Mouse (Mus musculus) liver, embryonic 11.5 days (tissue): ENCODE data around the gene Serpini2. TPM values are rescaled to one million over a fixed set of nuclear protein-coding genes. Genes with fewer than 3 reads are reported as not detected.
"Not testable (repeated sequence)": the region's sequence is repeated elsewhere in the genome, so short reads cannot be mapped to it uniquely, and the experiment has no call there.

Experiments
- ATAC-seq: fragments of 200-750 bp; cut with Nextera tagmentation; replicated peaks from 2 replicates; pipeline ENCODE4 v1.8.0; 2017; ENCODE audit warnings: moderate number of reproducible peaks, mild to moderate bottlenecking, moderate TSS enrichment, moderate library complexity; ENCODE audit not compliant: low FRiP score
- DNase-seq: peaks from one replicate; pipeline ENCODE4 v3.0.0-alpha.2; 2017; ENCODE audit warnings: low spot score
- H3K27ac ChIP-seq: fragments of 300-500 bp; sonication (generic); 2 replicates; pipeline ENCODE4 v1.5.1; 2014; ENCODE audit warnings: mild to moderate bottlenecking, low read depth, low read length, control low read depth
- H3K27me3 ChIP-seq: fragments of 300-500 bp; sonication (generic); replicated peaks from 2 replicates; pipeline ENCODE4 v1.6.1; 2014; ENCODE audit warnings: low read length, mixed read lengths; ENCODE audit not compliant: control insufficient read depth, insufficient read depth
- H3K36me3 ChIP-seq: fragments of 300-500 bp; sonication (generic); 2 replicates; pipeline ENCODE4 v1.6.1; 2014; ENCODE audit warnings: mild to moderate bottlenecking, low read length, moderate library complexity, mixed read lengths; ENCODE audit not compliant: control insufficient read depth, insufficient read depth
- H3K4me1 ChIP-seq: fragments of 300-500 bp; sonication (generic); replicated peaks from 2 replicates; pipeline ENCODE4 v1.6.1; 2014; ENCODE audit warnings: low read length, mixed read lengths; ENCODE audit not compliant: control insufficient read depth, insufficient read depth
- H3K4me2 ChIP-seq: fragments of 300-500 bp; sonication (generic); 2 replicates; pipeline ENCODE4 v1.6.1; 2014; ENCODE audit warnings: mild to moderate bottlenecking, control low read depth, moderate library complexity
- H3K4me3 ChIP-seq: fragments of 300-500 bp; sonication (generic); 2 replicates; pipeline ENCODE4 v1.5.1; 2014; ENCODE audit warnings: low read depth, low read length, control low read depth
- H3K9ac ChIP-seq: fragments of 300-500 bp; sonication (generic); 2 replicates; pipeline ENCODE4 v1.6.1; 2014; ENCODE audit warnings: low read depth, low read length, control low read depth
- H3K9me3 ChIP-seq: fragments of 300-500 bp; sonication (generic); 2 replicates; pipeline ENCODE4 v1.6.1; 2016; ENCODE audit warnings: low read length, inconsistent platforms, mixed read lengths; ENCODE audit not compliant: control insufficient read depth
- WGBS: fragments of 180-500 bp; shearing (Covaris S2); extraction: QIAGEN DNeasy Blood & Tissue Kit; methylation state at CpG from one replicate; pipeline ENCODE4 v1.1.7; 2014; 5-methylcytosine and 5-hydroxymethylcytosine counted together
- polyA plus RNA-seq: library from polyadenylated mRNA; unstranded; fragments of >200 nt; fragmentation: Nextera tagmentation; extraction: Ambion mirVana; gene quantifications from 2 replicates; pipeline ENCODE4 v1.2.1, GENCODE M21; 2014

The Serpini2 gene
- not detected in 2 replicates for polyA plus RNA-seq

- Histone ChIP-seq H3K4me1 (no peaks in the 10 kb centered on the region), H3K9me3 (no peaks in the 10 kb centered on the region), H3K27ac (no peak within 1 kb of the TSS), H3K4me3 (no peak within 1 kb of the TSS), H3K36me3 (no peaks in the 10 kb centered on the region), H3K27me3 (no peaks in the 10 kb centered on the region), H3K9ac (no peak within 1 kb of the TSS), H3K4me2 (no peak within 1 kb of the TSS)
- ATAC-seq (no peak), DNase-seq (no peak)
- WGBS: 76% methylated on average over 2 of the region's 2 CpGs
Measured at GRCm38 (mm10) chr3:75269978-75270377, at the start of gene Serpini2. Gene Serpini2 (minus strand): TSS chr3:75270078.

GRCm38 (mm10) chr3:75308861-75309260 is 39.0 kb upstream of the Serpini2 start:
- Histone ChIP-seq H3K4me2 (no peak overlapping the region), H3K27ac (no peak overlapping the region), H3K4me1 (no peaks in the 10 kb centered on the region), H3K27me3 (no peaks in the 10 kb centered on the region), H3K9me3 (no peaks in the 10 kb centered on the region), H3K4me3 (no peak overlapping the region), H3K36me3 (no peaks in the 10 kb centered on the region), H3K9ac (no peak overlapping the region)
- ATAC-seq (no peak), DNase-seq (no peak)
- 84% methylated on average over 4 of the region's 4 CpGs for whole genome bisulfite sequencing

GRCm38 (mm10) chr3:75308228-75308627 is 38.4 kb upstream of the Serpini2 start:
- Histone ChIP-seq H3K27ac (no peak overlapping the region), H3K27me3 (no peaks in the 10 kb centered on the region), H3K4me1 (no peaks in the 10 kb centered on the region), H3K4me3 (no peak overlapping the region), H3K9me3 (no peaks in the 10 kb centered on the region), H3K4me2 (no peak overlapping the region), H3K36me3 (no peaks in the 10 kb centered on the region), H3K9ac (no peak overlapping the region)
- WGBS: 53% methylated on average over 3 of the region's 3 CpGs
- ATAC-seq (peak; percentile 57; the same call in 1 of the 2 replicates), DNase-seq (no peak)

DNA sequence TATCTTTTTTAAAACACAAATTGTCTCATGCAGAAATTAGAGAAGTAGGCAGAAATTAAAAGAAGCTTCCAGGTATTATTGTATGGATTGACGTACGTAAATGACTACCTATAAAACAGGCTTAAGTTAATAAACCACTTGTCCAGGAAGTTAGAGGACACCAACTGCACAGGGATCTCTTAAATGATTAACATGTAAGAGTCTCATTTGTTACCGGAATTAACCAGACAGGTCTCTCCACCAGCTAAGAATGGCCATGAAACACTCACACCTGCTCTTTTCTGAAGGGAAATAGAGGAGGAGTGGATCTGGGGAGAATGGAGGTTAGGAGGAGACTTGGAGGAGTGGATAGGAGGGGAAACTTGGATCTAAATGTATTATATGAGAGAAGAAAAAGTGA is 35.7 kb upstream of the Serpini2 start:
- DNase-seq (no peak), ATAC-seq (no peak)
- Histone ChIP-seq H3K9ac (no peak overlapping the region), H3K36me3 (no peaks in the 10 kb centered on the region), H3K4me3 (no peak overlapping the region), H3K4me1 (no peaks in the 10 kb centered on the region), H3K4me2 (no peak overlapping the region), H3K27ac (no peak overlapping the region), H3K27me3 (no peaks in the 10 kb centered on the region), H3K9me3 (no peaks in the 10 kb centered on the region)
- 88% methylated on average over 3 of the region's 3 CpGs for WGBS

DNA sequence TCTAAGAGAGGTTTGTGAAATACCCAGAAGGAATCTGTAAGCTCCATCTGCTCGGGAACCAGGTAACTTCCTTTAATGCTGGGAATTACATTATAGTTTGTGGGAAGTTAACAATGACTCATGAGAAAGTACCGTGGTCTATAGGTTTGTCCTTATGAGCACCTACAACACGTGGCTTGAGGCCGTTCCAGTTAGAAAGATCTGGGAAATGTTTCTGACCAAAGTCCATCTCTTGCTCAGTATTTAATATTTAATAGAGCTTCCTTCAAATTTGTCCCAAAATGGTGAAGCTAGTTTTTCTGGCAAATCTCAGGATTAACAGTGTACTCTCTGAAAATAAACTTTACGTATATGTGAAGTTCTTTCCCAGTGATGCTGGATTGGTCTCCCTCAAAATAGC is 34.7 kb upstream of the Serpini2 start:
- DNase-seq (no peak), ATAC-seq (no peak)
- Histone ChIP-seq H3K36me3 (no peaks in the 10 kb centered on the region), H3K9ac (no peak overlapping the region), H3K4me1 (no peaks in the 10 kb centered on the region), H3K9me3 (no peaks in the 10 kb centered on the region), H3K4me2 (no peak overlapping the region), H3K27me3 (no peaks in the 10 kb centered on the region), H3K4me3 (no peak overlapping the region), H3K27ac (no peak overlapping the region)
- 85% methylated on average over 5 of the region's 5 CpGs for WGBS

DNA sequence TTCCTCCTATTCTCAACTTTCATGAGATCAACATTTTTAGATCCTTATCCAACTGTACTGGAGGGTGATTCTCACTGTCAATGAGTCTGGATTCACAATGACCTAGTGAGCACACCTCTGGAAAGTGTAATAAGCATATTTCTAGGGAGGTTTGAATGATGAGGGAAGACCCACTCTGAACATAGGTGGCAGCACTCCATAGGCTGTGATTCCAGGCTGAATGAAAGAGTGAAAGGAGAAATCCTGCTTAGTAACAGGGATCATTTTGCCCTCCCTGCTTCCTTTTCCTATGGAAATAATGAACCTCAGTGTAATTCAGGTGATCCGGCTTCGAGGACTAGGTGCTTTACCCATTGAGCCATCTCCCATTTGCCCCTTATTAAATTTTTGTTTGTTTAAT is 31.2 kb upstream of the Serpini2 start:
- ATAC-seq: no peak

DNA sequence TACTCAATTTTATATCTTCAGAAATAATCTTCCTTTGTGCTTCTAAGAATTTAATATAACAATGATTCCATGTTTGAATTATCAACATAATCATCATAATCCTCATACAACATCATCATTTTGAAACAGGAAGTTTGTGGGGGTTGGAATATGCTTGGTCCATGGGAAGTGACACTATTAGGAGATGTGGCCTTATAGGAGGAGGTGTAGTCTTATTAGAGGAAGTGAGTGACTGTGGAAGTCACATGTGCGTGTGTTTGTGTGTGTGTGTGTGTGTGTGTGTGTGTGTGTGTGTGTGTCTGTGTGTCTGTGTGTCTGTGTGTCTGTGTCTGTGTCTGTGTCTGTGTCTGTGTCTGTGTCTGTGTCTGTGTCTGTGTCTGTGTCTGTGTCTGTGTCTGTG is 29.6 kb upstream of the Serpini2 start:
- not testable (repeated sequence) for H3K36me3 ChIP-seq, DNase-seq

More for the DNA sequence above, 31.2 kb upstream of the Serpini2 start:
- Histone ChIP-seq H3K27ac (no peak overlapping the region), H3K36me3 (no peaks in the 10 kb centered on the region), H3K27me3 (no peaks in the 10 kb centered on the region), H3K4me1 (no peaks in the 10 kb centered on the region), H3K4me2 (no peak overlapping the region), H3K9ac (no peak overlapping the region), H3K9me3 (no peaks in the 10 kb centered on the region), H3K4me3 (no peak overlapping the region)
- DNase-seq: no peak
- 79% methylated on average over 2 of the region's 2 CpGs for whole genome bisulfite sequencing

GRCm38 (mm10) chr3:75297758-75298111 is 27.9 kb upstream of the Serpini2 start:
- no peak for ATAC-seq
- WGBS: 53% methylated on average over 3 of the region's 3 CpGs

More for the DNA sequence above, 29.6 kb upstream of the Serpini2 start:
- ATAC-seq, H3K4me3 ChIP-seq, H3K4me1 ChIP-seq, H3K27me3 ChIP-seq, H3K9ac ChIP-seq, H3K9me3 ChIP-seq, H3K27ac ChIP-seq, H3K4me2 ChIP-seq: not testable (repeated sequence)
- WGBS: 78% methylated on average over 1 of the region's 1 CpGs

GRCm38 (mm10) chr3:75297026-75297757 is 27.3 kb upstream of the Serpini2 start:
- Histone ChIP-seq H3K36me3 (no peaks in the 10 kb centered on the region), H3K27ac (no peak overlapping the region), H3K27me3 (no peaks in the 10 kb centered on the region), H3K4me1 (no peaks in the 10 kb centered on the region), H3K9ac (no peak overlapping the region), H3K4me3 (no peak overlapping the region), H3K4me2 (no peak overlapping the region), H3K9me3 (no peaks in the 10 kb centered on the region; the same call in 1 of the 2 replicates)
- ATAC-seq: no peak
- 70% methylated on average over 2 of the region's 2 CpGs for WGBS
- DNase-seq: no peak

More at GRCm38 (mm10) chr3:75297758-75298111, 27.9 kb upstream of the Serpini2 start:
- Histone ChIP-seq H3K4me2 (no peak overlapping the region), H3K36me3 (no peaks in the 10 kb centered on the region), H3K9ac (no peak overlapping the region), H3K4me3 (no peak overlapping the region), H3K27ac (no peak overlapping the region), H3K27me3 (no peaks in the 10 kb centered on the region), H3K4me1 (no peaks in the 10 kb centered on the region), H3K9me3 (no peaks in the 10 kb centered on the region; the same call in 1 of the 2 replicates)
- no peak for DNase-seq
